Mouse (Mus musculus): Measurements from ENCODE around the gene Bhmt2.

The Bhmt2 gene

DNA sequence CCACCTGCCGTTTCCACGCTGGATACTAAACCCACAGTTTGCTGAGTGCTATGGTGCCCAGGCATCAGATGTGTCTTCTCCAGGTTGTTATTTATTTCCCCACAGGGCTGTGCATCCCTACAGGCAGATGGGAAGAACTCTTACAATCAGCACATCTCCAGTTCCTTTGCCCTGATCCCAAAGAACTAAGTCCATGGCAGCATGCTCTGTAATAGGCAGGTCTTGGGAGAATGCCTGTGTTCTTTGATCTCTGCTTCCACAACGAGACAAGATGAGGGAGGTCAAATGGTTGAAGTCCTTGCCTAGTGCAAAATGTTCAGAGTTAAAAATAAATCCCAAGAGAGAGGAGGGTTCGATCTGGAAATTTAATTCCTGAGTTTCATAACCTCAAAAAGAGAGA is 34.5 kb downstream of the Bhmt2 start:
- no peak for DNase-seq (ENCODE audit: low read depth, low spot score)

DNA sequence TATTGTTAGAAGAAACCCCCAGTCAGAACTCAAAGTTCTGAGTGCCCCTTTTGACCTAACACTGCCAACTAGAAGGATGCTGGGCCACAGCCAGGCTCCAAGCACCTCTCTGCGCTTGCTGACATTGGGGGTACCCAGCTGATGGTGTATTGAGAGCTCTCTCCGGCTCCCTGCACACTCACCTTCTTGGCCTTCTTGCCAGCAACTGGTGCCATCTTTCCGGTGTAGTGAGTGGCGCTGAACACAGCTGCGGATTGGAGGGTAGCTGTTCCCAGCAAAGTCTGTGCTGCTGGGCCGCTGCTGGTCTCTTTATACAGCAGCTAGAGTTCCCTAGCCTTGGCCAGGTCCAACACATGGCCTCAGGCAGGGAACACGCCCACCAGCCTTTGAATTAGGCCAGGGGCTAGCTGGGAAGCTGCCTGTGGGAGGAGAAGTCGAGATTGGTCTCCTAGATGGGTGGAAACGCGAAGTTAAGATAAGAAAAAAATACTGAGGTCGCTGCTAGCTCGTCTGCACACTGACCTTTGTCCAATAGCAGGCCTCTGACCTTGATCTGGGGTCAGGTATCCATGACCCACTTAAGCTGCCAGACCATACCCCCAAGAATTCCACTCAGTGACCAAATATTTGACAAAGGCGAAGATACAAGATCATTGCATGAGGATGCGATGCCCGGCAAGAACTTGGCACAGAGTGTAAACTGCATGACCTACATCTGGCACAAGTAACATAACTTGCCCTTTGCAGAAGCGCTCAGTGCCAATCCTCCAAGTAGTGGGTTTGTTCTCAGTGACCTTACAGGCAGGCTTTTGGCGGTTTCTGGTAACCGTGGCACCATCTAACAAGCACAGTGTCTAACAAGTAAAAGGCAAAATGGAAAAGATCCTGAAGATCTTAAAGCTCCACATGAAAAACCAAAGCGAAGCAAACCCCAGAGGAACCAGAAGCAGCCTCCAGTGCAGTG is 36.5 kb downstream of the Bhmt2 start, which contains the start of gene Bhmt:
Gene Bhmt (minus strand): TSS at position 680 of the 964 bp plus-strand sequence.
- no peak for DNase-seq (ENCODE audit: low read depth, low spot score)

DNA sequence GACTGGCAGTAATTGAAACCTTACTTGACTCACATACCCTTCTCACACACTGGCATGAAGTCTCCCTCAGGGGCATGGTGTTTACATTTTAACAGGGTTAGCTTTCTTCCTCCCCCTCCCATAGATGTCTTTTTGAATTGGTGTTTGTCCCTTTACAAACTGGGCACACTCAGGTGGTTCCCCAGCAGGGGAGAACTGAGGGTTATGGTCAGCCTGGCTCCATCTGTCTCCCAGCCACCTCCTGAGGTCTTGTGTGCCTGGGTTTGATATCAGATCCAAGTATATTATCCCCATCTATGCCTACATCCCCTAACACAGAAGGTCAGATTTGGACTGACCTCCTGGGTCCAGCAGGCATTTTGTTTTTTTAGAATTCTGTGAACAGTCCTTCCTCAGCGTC is 37.5 kb downstream of the Bhmt2 start:
- DNase-seq (ENCODE audit: low read depth, low spot score) = no peak

DNA sequence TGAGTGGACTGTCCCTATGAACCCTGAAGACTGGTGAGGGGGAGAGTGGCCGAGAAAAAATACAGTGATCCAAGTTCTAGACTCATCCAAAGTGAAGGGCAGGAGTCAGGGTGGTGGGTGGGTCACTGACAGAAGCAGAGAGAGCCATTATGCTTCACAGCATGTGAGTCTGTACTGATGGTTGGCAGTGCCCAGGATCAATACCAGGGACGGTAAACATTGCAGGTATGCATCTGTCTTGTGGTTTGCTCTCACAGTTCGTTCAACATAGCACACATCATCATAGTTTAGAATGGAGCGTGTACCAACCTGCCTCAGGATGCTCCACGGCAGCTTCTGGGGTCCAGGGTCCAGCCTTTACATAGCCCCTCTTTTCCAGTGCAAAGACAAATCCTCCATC is 41.2 kb downstream of the Bhmt2 start:
- no peak for DNase-seq (ENCODE audit: low read depth, low spot score)

DNA sequence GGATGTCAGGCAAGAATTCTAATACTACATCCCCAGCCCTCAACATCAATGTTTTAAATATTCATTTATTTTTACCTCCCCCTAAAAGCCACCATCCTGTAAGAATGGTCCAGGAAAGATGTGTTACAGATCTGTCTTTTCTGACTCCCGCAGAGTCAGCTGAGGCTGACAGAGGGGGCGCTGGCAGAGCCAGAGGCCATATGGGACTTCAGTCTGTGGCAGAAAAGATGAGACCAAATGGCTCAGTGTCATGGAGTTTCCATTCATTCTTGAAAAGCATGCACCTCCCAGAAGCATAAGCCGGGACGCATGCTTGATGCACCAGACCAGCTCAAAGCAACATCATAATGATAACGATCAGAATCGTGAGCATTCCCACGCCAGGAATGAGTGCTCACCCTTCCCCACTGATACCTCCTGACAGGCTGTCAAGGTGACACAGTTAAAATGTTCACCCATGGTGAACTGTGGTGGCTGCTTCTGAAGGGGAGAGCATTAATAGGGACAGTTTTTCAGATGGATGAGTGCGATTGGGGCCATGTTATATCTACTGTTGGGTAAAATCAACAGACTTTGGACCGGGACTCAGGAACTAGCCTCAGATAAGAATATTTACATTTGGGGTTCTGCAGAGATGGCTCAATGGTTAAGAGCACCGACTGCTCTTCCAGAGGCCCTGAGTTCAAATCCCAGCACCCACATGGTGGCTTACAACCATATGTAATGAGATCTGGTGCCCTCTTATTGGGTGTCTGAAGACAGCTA is 43.0 kb downstream of the Bhmt2 start:
- DNase-seq (ENCODE audit: low read depth, low spot score) = no peak

DNA sequence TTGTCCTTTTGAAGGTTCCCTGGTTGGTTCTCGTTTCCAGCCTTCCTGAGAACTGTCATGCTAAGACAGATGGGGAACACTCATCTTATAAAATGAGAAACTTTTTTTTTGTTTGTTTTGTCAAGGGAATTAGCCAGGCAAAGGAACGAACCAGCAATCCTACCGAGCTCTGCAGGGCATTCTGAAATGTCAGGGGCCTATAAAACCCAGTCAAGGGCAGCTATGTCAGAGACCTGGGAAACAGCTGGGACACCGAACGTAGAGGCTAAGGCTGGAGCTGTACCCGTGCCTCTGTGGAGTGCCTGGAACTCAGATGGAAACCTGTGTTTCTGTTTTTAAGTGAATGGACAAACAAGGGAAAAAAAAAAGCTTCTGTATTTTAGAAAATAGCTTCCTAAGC is 45.2 kb downstream of the Bhmt2 start:
- DNase-seq (ENCODE audit: low read depth, low spot score) = no peak

DNA sequence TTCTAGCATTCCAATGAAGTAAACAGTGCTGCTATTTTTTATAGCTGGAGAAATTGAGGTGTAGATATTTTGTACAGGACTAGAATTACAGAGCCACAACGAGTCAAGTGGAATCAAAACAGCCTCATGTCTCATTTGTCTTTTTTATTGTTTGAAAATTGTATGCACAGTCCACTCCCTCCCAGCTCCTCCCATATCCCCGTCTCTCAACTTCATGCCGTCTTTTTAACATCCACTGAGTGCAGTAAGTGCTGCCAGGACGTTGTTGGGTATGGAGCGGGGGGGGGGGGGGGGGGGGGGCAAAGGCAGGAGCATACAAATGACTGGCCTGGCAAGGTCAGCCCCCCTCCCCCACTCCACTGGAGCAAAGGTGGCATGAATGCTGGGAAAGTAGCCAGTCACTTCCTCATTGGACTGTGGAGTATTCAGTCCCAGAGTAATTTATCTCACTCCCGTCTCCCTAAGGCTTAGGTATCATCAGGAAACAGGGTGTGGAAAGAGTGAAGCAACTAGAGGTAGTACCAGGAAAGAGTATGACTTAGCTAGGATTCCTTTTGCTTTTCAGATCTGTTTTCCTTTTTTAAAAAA is 59.6 kb downstream of the Bhmt2 start:
- DNase-seq (ENCODE audit: low read depth, low spot score) = no peak

DNA sequence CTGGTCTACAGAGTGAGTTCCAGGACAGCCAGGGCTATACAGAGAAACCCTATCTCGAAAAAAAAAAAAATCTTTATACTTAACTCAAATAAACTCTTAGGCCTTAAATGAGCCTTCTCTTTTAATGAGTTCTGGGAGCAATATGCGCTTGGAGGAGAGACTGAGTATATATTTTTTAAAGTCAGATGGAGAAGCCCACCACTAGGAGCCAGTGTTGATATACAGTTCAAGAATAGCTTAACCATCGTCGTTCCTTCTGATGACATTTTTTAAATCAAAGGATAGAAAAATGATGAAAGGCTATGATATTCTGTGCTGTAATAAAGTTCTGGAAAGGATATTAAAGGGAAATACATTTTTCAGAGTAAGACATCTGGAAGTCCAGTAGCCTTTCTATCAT is 60.3 kb downstream of the Bhmt2 start:
- DNase-seq (ENCODE audit: low read depth, low spot score) = no peak

DNA sequence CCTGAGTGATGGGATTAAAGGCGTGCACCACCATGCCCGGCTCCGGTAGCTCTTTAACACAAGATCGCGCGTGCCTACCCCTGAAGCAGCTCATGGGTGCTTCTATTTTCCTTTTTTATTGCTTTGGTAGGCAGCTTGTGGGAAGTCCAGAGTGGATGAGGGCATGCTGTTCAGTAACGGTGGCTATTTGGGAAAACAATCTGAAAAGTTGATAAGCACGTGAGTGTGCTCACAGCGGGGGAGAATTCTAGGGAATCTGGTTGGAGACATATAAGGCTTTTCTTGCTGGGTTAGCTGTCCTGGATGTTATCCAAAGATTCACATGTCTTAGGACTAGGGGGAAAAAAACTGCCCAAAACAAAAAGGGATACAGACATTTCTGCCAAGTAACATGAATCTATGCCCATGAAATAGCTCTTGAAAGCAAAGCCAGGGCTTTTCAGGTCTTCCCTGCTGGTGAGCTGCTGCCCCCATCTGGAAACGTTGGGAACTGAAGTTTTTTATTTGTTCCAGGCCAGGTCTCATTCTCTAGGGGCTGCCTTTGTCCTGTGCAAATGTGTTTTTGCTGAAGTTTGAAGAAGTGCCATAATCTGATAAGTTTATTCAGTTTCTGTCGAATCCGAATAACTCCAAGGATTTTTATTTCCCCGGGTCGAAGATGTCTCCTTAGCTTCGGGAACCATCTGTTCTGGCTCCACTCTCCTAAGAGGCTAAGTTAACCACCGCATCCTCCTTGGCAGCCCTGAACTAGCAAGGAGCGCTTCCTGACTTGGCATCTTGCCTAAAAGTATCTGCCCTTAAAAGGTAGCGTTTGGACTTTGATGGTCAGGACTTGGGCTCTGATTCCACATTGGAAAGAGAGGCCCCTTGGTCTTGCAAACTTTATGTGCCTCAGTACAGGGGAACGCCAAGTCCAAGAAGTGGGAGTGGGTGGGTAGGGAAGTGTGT is 61.2 kb downstream of the Bhmt2 start:
- DNase-seq (ENCODE audit: low read depth, low spot score) = peak; percentile 77

DNA sequence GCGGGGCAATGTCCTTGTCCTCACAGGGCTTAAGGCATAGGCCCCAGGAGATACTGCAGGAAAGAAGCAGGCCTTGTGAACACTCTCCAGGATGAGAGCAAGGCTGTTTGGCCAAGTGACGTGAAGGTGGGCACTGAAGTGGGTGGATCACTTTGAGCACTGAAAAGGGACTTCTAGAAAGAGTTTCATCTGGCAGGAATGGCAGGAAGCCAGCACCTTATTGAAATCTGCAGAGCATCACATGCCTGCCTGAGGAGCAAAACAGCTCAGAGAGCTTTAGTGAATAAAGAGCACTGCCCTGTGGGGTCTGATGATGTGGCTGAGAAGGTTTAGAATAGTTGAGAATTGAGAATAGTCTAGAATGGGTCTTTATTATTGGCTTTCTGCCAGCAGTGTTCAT is 65.6 kb downstream of the Bhmt2 start:
- DNase-seq (ENCODE audit: low read depth, low spot score) = no peak

DNA sequence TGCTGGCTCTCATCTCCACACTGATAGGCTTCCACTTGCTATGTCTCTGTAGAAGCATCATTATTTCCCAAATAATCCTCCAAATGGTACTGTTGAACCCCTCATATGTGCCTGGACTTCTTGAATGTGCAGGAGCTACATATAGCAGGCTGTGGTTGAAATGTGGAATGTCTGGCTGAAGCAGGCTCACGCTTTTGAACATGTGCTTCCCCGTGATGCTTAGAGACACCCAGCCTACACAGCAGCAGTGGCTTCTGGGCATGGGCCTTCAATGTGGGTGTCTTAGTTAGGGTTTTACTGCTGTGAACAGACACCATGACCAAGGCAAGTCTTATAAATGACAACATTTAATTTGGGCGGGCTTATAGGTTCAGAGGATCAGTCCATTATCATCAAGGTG is 66.4 kb downstream of the Bhmt2 start:
- no peak for DNase-seq (ENCODE audit: low read depth, low spot score)

DNA sequence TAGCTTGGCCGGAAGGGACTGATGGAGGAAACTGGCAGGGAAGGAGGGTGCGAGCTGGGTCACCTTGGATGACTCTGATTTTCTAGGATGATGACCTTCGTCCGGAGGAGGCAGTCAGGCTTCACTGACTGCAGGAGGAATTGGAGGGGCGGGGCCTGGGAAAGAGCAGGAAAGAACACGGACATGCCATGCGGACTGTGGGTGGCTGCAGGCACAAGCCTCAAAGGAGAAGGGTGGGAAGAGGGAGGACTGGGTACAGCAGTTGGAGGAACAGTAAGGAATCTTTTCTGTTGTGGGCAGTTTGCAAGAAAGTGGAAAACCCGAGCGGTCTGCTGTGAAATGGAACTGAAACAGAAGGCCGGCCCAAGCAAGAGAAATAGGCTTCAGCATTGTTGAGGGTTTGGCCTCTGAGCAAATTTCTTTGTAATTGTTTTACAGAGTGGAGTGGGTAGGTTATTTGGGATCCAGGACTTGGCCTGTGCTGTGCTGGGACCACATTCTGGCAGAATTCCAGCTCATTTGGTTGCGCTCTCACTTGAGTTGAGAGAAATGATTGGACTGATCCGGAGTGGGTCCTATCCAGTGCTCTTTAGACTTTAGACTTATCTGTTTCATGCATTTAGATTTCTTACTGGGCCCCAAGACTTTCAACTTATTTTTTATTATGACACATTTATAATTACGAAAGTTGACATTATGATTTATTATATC is 67.1 kb downstream of the Bhmt2 start:
- DNase-seq (ENCODE audit: low read depth, low spot score) = no peak
